Mouse (Mus musculus): ENCODE results near the gene 4921536K21Rik. TPM values are rescaled to one million over a fixed set of nuclear protein-coding genes. Genes with fewer than 3 reads are reported as not detected.
"Not testable (repeated sequence)": the region's sequence is repeated elsewhere in the genome, so short reads cannot be mapped to it uniquely, and the experiment has no call there.

4921536K21Rik gene
- total RNA-seq, 4 experiments from 2014 or later = 0.21 to 0.86 (median 0.57) TPM

DNA sequence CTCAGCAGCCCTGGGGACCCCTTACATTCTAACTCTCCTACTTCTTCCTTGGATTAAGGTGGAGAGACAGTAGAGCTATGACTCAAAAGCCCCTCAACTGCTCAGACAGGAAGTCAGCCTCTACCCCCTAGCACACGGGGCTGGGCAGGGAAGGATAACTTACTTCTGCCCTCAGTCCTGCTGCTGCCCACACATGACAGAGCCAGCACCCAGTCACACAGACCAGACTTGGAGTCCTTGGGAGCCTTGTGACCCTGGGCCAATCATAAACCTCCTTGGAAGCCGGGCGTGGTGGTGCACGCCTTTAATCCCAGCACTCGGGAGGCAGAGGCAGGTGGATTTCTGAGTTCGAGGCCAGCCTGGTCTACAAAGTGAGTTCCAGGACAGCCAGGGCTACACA is 16.5 kb upstream of the 4921536K21Rik start:
- not testable (repeated sequence) for DNase-seq (ENCODE audit: low spot score in 2 of 2)

- no peak for DNase-seq (ENCODE audit: low spot score in 2 of 2)
These were observed 15.8 kb upstream of the 4921536K21Rik start for GRCm38 (mm10) chr11:3910513-3911310.

- DNase-seq (ENCODE audit: low spot score in 2 of 2) = no peak
These were observed 14.3 kb upstream of the 4921536K21Rik start for GRCm38 (mm10) chr11:3909236-3909635.

GRCm38 (mm10) chr11:3905446-3905845 is 10.5 kb upstream of the 4921536K21Rik start:
- DNase-seq (ENCODE audit: low spot score in 2 of 2) = no peak

DNA sequence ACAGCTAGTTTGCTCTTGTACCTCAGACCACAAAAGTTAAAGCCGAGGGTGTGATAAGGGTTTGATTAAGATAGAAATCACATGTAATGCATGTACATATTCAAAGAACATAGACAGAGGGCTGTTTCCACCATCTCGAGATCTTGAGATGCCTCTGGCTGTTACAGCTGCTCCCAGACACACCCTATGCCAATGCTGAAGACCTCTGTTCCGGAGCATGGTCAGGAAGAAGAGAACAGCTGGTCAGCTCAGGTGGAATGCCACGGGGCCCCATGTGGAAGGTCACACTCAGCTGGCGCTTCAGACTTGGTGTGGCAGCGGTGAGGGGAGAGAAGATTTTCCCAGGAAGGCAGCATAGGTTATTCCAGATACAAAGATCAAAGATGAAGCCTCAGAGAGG is 9.8 kb upstream of the 4921536K21Rik start:
- DNase-seq (ENCODE audit: low spot score in 2 of 2) = no peak

GRCm38 (mm10) chr11:3903046-3903445 is 8.1 kb upstream of the 4921536K21Rik start:
- DNase-seq (ENCODE audit: low spot score in 2 of 2) = peak in 1 of 2 experiments; percentile 76

DNA sequence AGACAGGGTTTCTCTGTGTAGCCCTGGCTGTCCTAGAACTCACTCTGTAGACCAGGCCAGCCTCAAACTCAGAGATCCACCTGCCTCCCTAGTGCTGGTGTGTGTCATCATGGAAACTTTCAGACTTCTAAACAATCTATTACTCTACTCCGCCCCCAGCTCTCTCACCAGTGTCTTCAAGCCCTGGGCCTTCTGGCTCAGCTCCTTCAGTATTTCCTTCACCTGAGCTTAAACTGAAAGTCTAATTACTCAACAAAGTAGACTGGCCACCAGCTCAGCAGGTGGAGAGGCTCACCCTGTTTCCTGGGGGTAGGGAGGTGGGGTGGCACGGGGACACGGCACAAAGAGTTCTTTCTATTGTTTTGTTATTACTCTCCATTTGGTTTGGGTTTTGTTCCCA is 7.6 kb upstream of the 4921536K21Rik start:
- DNase-seq (ENCODE audit: low spot score in 2 of 2) = no peak

GRCm38 (mm10) chr11:3900296-3900695 is 5.4 kb upstream of the 4921536K21Rik start:
- DNase-seq (ENCODE audit: low spot score in 2 of 2) = no peak

DNA sequence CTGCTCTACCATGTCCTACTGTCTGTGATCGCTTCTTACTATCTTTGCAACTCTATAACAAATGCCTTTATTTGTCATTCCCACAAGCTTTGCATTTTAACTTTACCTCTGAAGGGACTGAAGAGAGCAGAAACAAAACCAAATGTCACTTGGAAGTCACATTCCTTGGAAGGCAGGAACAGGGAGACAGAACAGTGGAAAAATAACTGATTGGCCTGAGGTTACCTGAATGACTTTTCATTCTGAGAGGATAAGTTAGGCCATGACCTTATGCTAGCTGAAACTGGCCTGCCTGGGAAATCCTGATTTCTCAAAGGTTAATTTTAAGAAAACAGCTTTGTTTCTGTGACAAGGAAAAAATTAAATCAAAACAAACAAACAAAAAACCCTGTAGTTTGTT is 1.0 kb upstream of the 4921536K21Rik start:
- no peak for DNase-seq (ENCODE audit: low spot score in 2 of 2)

DNA sequence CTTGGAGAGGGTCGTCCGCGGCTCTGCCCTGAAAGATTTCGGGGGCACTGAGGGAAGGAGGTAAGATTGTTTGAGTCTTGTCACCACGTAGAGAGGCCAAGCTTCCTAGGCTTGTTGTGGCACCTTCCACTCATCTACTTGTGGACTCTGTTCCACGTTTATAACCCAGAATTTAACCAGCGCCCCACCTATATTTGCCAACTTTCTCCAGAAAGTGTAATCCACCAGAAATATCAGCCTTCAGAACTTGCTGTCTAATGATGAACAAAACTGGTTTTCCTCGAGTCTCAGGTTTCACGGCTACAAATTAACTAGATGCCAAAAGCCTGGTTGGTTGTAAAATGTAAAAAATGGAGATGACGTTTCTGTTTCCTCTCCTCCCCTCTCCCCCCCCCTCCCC is 560 bp upstream of the 4921536K21Rik start:
- no peak for DNase-seq (ENCODE audit: low spot score in 2 of 2)

- DNase-seq (ENCODE audit: low spot score in 2 of 2) = no peak
These were observed 928 bp downstream of the 4921536K21Rik start for GRCm38 (mm10) chr11:3893970-3894369.

DNA sequence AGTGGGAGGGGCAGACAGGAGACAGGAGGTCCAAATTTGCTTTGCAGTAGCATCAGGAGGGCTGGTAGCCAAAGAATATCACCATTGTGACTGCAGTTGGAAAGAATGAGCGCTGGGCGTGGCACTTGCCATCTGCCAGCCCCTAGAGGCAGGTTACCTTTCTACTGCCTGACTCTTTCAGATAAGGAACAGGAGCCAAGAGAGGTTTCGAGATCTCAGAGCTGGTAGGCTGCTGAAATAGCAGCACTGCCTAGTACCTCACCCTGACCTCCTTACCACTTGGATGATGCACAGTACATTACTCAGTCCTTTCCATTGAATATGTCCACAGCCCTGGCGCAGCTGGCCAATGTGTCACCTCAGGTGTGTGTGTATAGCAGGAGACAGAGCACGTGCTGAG is 7.6 kb downstream of the 4921536K21Rik start:
- no peak for DNase-seq (ENCODE audit: low spot score in 2 of 2)

- no peak for DNase-seq (ENCODE audit: low spot score in 2 of 2)
These were observed 11.2 kb downstream of the 4921536K21Rik start for GRCm38 (mm10) chr11:3883711-3884110.

GRCm38 (mm10) chr11:3879836-3880235 is 15.1 kb downstream of the 4921536K21Rik start:
- DNase-seq (ENCODE audit: low spot score in 2 of 2) = peak; percentile 40 to 56

DNA sequence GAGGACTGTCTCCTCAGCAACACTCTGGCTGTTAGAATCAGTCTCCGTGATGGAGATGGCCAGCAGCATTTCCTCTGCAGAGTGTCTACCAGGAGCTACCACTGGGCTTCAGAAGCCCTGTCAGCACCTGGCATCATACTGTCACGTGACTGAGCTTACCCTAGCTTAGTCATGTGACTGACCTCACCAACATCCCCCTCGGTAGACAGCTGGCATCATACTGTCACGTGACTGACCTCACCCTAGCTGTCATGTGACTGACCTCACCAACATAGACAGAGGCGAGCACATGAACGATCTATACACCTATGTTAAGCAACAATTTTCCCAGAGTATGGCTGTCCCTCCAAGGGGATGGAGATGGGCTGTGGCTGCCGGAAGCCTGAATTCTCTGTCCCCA is 16.2 kb downstream of the 4921536K21Rik start:
- DNase-seq (ENCODE audit: low spot score in 2 of 2) = no peak

DNA sequence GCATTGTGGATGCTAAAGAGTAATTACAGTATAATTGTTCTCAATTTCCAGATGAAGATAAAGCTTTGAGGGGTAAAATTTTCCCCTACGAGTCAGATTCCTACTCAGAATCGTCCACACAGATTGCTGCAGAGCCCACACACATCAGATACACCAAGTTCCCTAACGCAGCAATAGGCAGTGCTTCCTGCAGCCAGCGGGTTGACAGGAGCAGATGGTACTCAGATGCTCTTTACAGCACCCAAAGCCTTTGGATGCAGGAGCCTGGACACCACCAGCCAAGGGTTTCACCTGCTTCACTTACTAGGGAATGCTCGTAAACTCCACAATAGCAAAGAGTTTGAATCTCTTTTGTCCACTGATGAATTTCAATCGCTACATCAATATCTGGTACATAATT is 18.5 kb downstream of the 4921536K21Rik start:
- no peak for DNase-seq (ENCODE audit: low spot score in 2 of 2)

DNA sequence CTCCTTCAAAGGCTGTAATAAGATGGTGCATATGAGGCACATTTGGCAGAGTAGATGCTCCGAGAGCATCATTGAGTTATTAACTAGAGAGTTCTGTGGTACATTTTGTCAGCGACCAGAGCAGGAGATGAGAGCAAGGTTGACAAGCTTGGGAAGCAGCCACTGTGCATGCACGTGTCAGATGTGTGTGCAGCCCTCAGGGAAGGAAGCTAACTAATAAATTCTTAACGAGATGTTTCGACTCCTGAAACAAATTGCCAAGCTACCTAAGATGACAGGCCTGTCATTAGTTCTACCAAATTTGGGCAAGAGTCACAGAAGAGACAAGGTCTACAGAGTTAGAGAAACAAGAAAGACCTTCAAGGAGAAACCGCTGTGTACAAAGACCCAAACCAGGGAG is 30.6 kb downstream of the 4921536K21Rik start:
- no peak for DNase-seq (ENCODE audit: low spot score in 2 of 2)

- peak; percentile 65 to 71 for DNase-seq (ENCODE audit: low spot score in 2 of 2)
These were observed 31.3 kb downstream of the 4921536K21Rik start, which contains the start of gene Osbp2 for GRCm38 (mm10) chr11:3863454-3864112. Gene Osbp2, minus strand, starts transcription at chr11:3863903.

DNA sequence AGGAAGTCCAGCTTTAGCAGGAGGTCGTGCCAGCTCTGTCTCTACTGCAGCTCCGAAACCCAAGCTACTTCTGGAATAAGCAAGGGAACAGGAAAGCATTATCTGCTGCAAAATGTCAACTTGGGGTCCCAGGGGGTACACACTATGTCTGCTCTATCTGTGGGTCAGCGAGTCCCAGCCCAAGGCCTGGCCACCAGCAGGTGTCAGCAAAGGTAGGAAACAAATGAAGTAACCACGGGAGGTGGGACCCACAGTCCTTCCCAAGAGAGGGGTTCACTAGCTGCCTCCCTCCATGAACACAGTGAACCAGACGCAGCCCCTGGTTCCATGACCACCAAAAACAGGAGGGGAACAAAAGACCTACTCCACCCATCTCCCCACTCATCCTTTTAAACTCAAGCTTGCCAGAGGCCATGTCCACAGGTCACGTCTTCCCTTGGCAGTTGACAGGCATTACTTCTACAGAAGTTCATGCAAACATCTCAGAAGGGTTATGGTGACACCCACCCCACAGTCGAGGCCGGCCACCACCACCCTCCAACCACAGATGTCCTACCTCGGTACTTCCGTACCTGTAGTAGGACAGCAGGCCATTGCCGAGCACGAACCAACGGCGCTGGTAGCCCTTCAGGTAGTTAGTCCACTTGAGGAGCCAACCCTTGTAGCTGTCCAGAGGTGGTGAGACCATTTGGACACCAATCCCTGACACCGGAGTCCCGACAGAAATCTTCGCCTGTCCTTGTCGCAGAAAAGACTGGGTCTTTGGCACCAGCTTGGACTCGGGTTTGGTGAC is 32.0 kb downstream of the 4921536K21Rik start:
- DNase-seq (ENCODE audit: low spot score in 2 of 2) = no peak

GRCm38 (mm10) chr11:3860361-3860760 is 34.5 kb downstream of the 4921536K21Rik start:
- no peak for DNase-seq (ENCODE audit: low spot score in 2 of 2)

GRCm38 (mm10) chr11:3859778-3860177 is 35.1 kb downstream of the 4921536K21Rik start:
- DNase-seq (ENCODE audit: low spot score in 2 of 2) = no peak

DNA sequence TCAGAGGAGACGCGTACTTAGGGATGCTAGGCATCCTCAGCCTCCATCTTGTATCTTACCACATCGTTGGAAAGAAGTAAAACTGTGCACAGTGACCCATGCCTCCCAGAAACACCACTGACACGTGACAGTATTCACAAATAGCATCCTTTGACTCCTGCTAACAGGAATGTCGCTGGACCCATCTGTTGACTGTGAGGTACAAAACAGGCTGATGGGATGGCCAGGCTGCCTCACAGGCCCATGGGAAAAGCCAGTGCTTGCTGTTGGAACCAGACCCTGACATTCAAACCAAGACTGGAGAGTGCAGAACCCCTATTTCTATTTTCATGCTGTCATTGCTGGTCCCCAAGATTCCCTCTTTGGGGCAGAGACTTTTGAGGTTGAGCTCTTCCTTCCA is 37.0 kb downstream of the 4921536K21Rik start:
- no peak for DNase-seq (ENCODE audit: low spot score in 2 of 2)
